Mouse (Mus musculus): Measurements from ENCODE around the gene Sv2b.

Gene Sv2b

DNA sequence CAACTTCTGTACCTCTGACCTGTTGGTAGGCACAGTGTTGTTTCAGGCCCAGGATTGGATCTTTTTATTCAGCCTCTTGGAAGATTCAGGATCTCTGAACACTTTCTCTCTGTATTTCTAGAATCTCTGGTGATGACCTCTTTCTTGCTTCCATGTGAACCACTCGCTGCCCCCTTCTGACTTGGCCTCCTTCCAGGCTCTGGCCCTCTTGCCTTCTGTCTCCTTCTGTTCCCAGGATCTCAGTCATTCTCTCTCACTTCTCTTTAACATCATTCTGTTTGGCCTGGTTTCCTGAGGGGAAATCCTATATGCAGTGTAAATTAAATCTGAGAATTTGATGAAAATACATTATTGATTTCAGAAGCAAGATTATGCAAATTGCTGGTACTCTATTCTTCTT is 205.2 kb downstream of the Sv2b start:
- no peak for DNase-seq (ENCODE audit: extremely low spot score, low spot score)

DNA sequence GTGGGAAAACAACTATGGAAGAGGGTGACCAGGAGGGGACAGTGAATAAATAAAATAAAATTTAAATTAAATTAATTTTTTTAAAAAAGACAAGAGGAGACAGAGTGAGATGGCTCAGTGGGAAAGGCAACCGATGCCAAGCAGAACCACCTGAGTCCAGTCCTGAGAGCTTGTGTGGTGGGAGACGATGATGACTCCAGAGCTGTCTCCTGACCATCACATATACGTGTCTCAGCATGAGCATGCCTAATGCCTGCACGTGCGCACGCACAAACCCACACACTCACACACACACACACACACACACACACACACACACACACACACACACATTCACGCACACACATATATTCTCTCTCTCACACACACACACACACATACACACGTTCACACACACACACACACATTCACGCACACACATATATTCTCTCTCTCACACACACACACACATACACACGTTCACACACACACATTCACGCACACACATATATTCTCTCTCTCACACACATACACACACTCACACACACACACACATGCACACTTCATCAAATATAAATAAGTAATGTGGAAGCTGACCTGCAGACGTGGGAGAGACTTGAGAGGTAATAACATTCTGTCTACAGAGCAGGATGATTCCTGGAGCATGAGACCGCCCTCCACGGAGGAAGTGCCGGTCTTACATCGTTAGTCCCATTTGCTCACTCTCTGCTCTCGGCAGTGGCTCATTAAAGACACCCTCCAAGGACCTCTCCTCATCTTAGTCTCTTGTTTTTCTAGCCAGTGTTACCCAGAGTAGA is 206.3 kb downstream of the Sv2b start:
- no peak for DNase-seq (ENCODE audit: extremely low spot score, low spot score)

DNA sequence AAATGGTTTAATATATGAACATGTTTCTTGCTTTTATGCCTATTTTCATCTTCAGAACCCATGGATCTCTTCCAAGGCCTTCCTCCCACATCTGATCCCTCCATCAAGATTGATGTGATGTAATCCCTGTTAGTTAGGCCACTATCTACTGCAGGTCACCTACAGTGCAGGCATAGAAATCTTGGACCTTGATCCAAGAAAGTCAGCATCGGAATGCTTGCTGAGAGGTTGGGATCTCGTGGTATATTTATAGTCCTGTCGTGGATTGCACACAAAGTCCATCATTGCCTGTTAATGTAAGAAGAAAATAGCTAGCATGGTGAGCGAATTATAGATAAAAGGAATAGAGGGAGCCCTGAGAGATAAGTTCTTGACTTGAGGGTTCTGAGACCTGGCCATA is 223.6 kb downstream of the Sv2b start:
- DNase-seq (ENCODE audit: extremely low spot score, low spot score) = no peak

DNA sequence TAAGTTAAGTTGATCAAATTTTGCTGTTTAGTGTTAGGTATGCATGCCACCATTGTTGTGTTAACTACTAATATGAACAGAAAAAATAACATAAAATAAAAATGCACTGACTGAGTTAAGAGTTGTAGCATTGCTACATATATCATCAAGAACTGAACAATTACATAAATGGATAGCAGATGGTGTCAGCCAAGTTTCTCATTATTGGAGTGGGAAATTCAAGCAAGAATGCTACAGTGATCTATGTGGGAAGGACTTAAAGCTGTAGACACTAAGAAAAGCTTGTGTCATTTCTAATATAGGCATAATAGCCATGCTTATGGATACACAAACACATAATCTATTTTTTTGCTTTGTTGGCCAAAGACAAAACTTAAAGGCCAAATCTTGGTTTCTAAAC is 228.9 kb downstream of the Sv2b start:
- DNase-seq (ENCODE audit: extremely low spot score, low spot score) = no peak

DNA sequence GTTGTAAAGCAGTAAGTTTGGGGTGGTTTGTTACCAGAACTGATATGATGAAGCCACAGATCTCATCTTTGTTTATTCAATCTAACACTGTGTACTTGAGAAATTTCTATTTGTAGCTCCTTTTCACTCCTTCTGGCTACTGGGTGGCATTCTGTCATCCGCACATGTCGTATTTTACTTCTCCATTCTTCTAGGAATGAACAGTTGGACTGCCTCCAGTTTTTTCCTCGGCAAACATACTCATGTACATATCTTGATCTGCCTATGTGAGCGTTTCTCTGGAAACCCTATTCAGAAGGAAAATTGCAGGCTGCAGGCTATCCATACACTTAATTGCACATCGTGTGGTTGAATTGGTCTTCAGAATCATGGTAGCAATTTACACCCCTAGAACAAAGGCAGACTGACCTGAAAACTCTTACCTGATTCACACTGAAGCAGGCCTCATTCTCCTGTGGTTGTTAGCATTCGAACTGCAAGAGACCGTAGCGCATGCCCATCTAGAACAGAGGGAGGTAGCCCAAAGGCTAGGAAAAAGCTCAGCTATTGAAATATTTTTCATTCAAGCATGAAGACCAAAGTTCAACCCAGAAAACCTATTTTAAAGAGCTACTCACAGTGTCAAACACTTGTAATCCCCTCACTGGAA is 231.4 kb downstream of the Sv2b start:
- DNase-seq (ENCODE audit: extremely low spot score, low spot score) = no peak
